8 mouse cellular contexts compared by ENCODE assay signal in genomic region chr8:71569366-71570290, GRCm38 (mm10). TPM values are rescaled to one million over a fixed set of nuclear protein-coding genes. Genes with fewer than 3 reads are reported as not detected.
A peak's percentile ranks its signal among the peaks of the same experiment; 100 is the strongest.
DNase-seq lines count a peak whose midpoint lies in the region; ATAC-seq and TF ChIP-seq lines count a peak whose summit lies in the region.

No protein-coding gene starts in this region.

- 3% methylated on average over 51 of the region's 51 CpGs for WGBS in liver, embryonic 16.5 days (ENCODE audit: insufficient replicate concordance)
- under 1% methylated on average over 51 of the region's 51 CpGs for WGBS in neural tube, embryonic 12.5 days
- under 1% methylated on average over 48 of the region's 51 CpGs for WGBS in stomach, postnatal 0 days

- peak overlapping the region; percentile 70 for H3K4me2 ChIP-seq in liver, embryonic 16.5 days (ENCODE audit: low read depth, low read length)
- peak overlapping the region; percentile 89 for H3K4me2 ChIP-seq in neural tube, embryonic 12.5 days (replicated peaks)
- H3K4me2 ChIP-seq in stomach, postnatal 0 days (replicated peaks; ENCODE audit: low read depth), result peak overlapping the region; percentile 81

- peak overlapping the region; percentile 47; the same call in 1 of the 2 replicates for H3K4me3 ChIP-seq in G1E (ENCODE audit: low read depth, low read length)
- peak overlapping the region; percentile 58 for H3K4me3 ChIP-seq in liver, embryonic 16.5 days (ENCODE audit: low read depth, low read length)
- H3K4me3 ChIP-seq in neural tube, embryonic 12.5 days, result peak overlapping the region; percentile 61
- peak overlapping the region; percentile 60 for H3K4me3 ChIP-seq in stomach, postnatal 0 days (ENCODE audit: low read depth, low read length)

- intact Hi-C loops in heart, postnatal 36 days (cut with DNase I), result no loop called here

- no peak for ATAC-seq in G1E (ENCODE audit: extremely low read depth, insufficient number of reproducible peaks, low FRiP score, poor library complexity, severe bottlenecking)
- peak; percentile 77 for ATAC-seq in liver, embryonic 16.5 days (ENCODE audit: low read depth)
- ATAC-seq in neural tube, embryonic 12.5 days (ENCODE audit: low FRiP score, low read depth), result peak; percentile 82
- ATAC-seq in stomach, postnatal 0 days (ENCODE audit: low FRiP score, low TSS enrichment), result peak; percentile 82

- DNase-seq in G1E (ENCODE audit: low spot score), result no peak
- peak; percentile 99 for DNase-seq in cerebellum, adult 9-10 months
- peak; percentile 93 for DNase-seq in forelimb bud, embryonic 11.5 days (ENCODE audit: low read depth, low spot score)
- DNase-seq in heart, postnatal 36 days, result peak; percentile 75 to 84
- DNase-seq in layer of hippocampus, adult 11-12 months (ENCODE audit: low spot score), result peak; percentile 94
- DNase-seq in stomach, postnatal 0 days (ENCODE audit: low spot score), result peak; percentile 97

- TF ChIP-seq EP300 in stomach, postnatal 0 days (optimal IDR thresholded peaks at IDR 0.05), result no peak

- peaks cover 72% of the 10 kb centered on the region for H3K27me3 ChIP-seq in G1E (ENCODE audit: insufficient read depth, low read length)
- peaks cover 14% of the 10 kb centered on the region for H3K27me3 ChIP-seq in liver, embryonic 16.5 days (ENCODE audit: control insufficient read depth, insufficient read depth, low read depth, low read length)
- H3K27me3 ChIP-seq in neural tube, embryonic 12.5 days (replicated peaks), result peaks cover 26% of the 10 kb centered on the region
- no peaks in the 10 kb centered on the region for H3K27me3 ChIP-seq in stomach, postnatal 0 days (ENCODE audit: control insufficient read depth, insufficient read depth, low read length)

- H3K27ac ChIP-seq in liver, embryonic 16.5 days (ENCODE audit: low read length), result no peak overlapping the region
- H3K27ac ChIP-seq in neural tube, embryonic 12.5 days, result no peak overlapping the region; the same call in 1 of the 2 replicates
- peak overlapping the region; percentile 93 for H3K27ac ChIP-seq in stomach, postnatal 0 days (replicated peaks)

- TF ChIP-seq CTCF in G1E (IDR thresholded peaks at IDR 0.05; ENCODE audit: low read depth, low read length), result no peak
- 0 out of 2 replicates have a peak, but pooled peaks have one; percentile 1 for TF ChIP-seq CTCF in stomach, postnatal 0 days (IDR thresholded peaks at IDR 0.05; ENCODE audit: low read depth)

- peaks cover 14% of the 10 kb centered on the region; the same call in 1 of the 2 replicates for H3K4me1 ChIP-seq in G1E (ENCODE audit: insufficient read depth, low read depth, low read length)
- H3K4me1 ChIP-seq in liver, embryonic 16.5 days (ENCODE audit: control insufficient read depth, low read depth, low read length), result peaks cover 13% of the 10 kb centered on the region; the same call in 1 of the 2 replicates
- H3K4me1 ChIP-seq in neural tube, embryonic 12.5 days, result peaks cover 28% of the 10 kb centered on the region
- peaks cover 4% of the 10 kb centered on the region; the same call in 1 of the 2 replicates for H3K4me1 ChIP-seq in stomach, postnatal 0 days (replicated peaks; ENCODE audit: control insufficient read depth, insufficient read depth)

- H3K36me3 ChIP-seq in G1E (replicated peaks), result no peaks in the 10 kb centered on the region
- H3K36me3 ChIP-seq in liver, embryonic 16.5 days (ENCODE audit: control insufficient read depth, insufficient read depth), result no peaks in the 10 kb centered on the region
- no peaks in the 10 kb centered on the region for H3K36me3 ChIP-seq in neural tube, embryonic 12.5 days
- H3K36me3 ChIP-seq in stomach, postnatal 0 days (ENCODE audit: control insufficient read depth, insufficient read depth, low read length), result no peaks in the 10 kb centered on the region

- no peaks in the 10 kb centered on the region for H3K9me3 ChIP-seq in G1E (replicated peaks)
- no peaks in the 10 kb centered on the region for H3K9me3 ChIP-seq in liver, embryonic 16.5 days (replicated peaks; ENCODE audit: control insufficient read depth, low read length)
- H3K9me3 ChIP-seq in neural tube, embryonic 12.5 days, result no peaks in the 10 kb centered on the region
- H3K9me3 ChIP-seq in stomach, postnatal 0 days (ENCODE audit: control insufficient read depth, low read length), result no peaks in the 10 kb centered on the region

- peak overlapping the region; percentile 42; the same call in 1 of the 2 replicates for H3K9ac ChIP-seq in liver, embryonic 16.5 days (ENCODE audit: low read depth, low read length)
- H3K9ac ChIP-seq in neural tube, embryonic 12.5 days, result peak overlapping the region; percentile 52
- H3K9ac ChIP-seq in stomach, postnatal 0 days (ENCODE audit: low read length), result peak overlapping the region; percentile 60

RNA-seq across cellular contexts. Expression of gene Slc27a1, which starts 0.9 kb away (rescaled TPM):
- total RNA-seq in G1E (2014; fragmentation: Nextera tagmentation) (not detected in 2 replicates), G1E (2017) (0.12 and 0.33 TPM in 2 replicates)
- not detected in 2 replicates for polyA plus RNA-seq in G1E (2012)
- total RNA-seq in heart, postnatal 36 days (2021), result 100 to 1,000 TPM; 171 to 223 TPM
- polyA plus RNA-seq in liver, embryonic 16.5 days (2015; fragmentation: Nextera tagmentation; extraction: Ambion mirVana), result 2.8 and 3.2 TPM in 2 replicates
- 46.1 and 46.5 TPM in 2 replicates for polyA plus RNA-seq in neural tube, embryonic 12.5 days (2016; fragmentation: Nextera tagmentation; extraction: Ambion mirVana)
- 26.5 and 27.4 TPM in 2 replicates for polyA plus RNA-seq in stomach, postnatal 0 days (2015; fragmentation: Nextera tagmentation; extraction: Ambion mirVana)

RNA-seq across cellular contexts. Expression of gene Nxnl1, which starts 3.2 kb away (rescaled TPM):
- total RNA-seq in G1E (2014; fragmentation: Nextera tagmentation), result not detected in 2 replicates
- total RNA-seq in G1E (2017), result not detected in 2 replicates
- polyA plus RNA-seq in G1E (2012), result not detected in 2 replicates
- total RNA-seq in heart, postnatal 36 days (2021), result under 1 TPM in 1 of 2 experiments, not detected in 1; 0.19 TPM
- 0.05 TPM in 1 of 2 replicates, not detected in the other for polyA plus RNA-seq in liver, embryonic 16.5 days (2015; fragmentation: Nextera tagmentation; extraction: Ambion mirVana)
- not detected in 2 replicates for polyA plus RNA-seq in neural tube, embryonic 12.5 days (2016; fragmentation: Nextera tagmentation; extraction: Ambion mirVana)
- polyA plus RNA-seq in stomach, postnatal 0 days (2015; fragmentation: Nextera tagmentation; extraction: Ambion mirVana), result 0.04 and 0.05 TPM in 2 replicates

RNA-seq across cellular contexts. Expression of gene Tmem221, which starts 11.0 kb away (rescaled TPM):
- not detected in 2 replicates for total RNA-seq in G1E (2014; fragmentation: Nextera tagmentation)
- total RNA-seq in G1E (2017), result not detected in 2 replicates
- polyA plus RNA-seq in G1E (2012), result not detected in 2 replicates
- total RNA-seq in heart, postnatal 36 days (2021), result under 1 TPM in 1 of 2 experiments, not detected in 1; 0.22 TPM
- polyA plus RNA-seq in liver, embryonic 16.5 days (2015; fragmentation: Nextera tagmentation; extraction: Ambion mirVana), result 0.55 and 0.67 TPM in 2 replicates
- polyA plus RNA-seq in neural tube, embryonic 12.5 days (2016; fragmentation: Nextera tagmentation; extraction: Ambion mirVana), result 0.11 and 0.13 TPM in 2 replicates
- polyA plus RNA-seq in stomach, postnatal 0 days (2015; fragmentation: Nextera tagmentation; extraction: Ambion mirVana), result 1.0 and 1.4 TPM in 2 replicates

RNA-seq across cellular contexts. Expression of gene Pgls, which starts 22.3 kb away (rescaled TPM):
- 39.7 and 47.5 TPM in 2 replicates for total RNA-seq in G1E (2014; fragmentation: Nextera tagmentation)
- 87.2 and 140 TPM in 2 replicates for total RNA-seq in G1E (2017)
- 331 and 360 TPM in 2 replicates for polyA plus RNA-seq in G1E (2012)
- 10 to 100 TPM; 64.7 to 69.7 TPM for total RNA-seq in heart, postnatal 36 days (2021)
- 81.3 and 93.9 TPM in 2 replicates for polyA plus RNA-seq in liver, embryonic 16.5 days (2015; fragmentation: Nextera tagmentation; extraction: Ambion mirVana)
- 198 and 217 TPM in 2 replicates for polyA plus RNA-seq in neural tube, embryonic 12.5 days (2016; fragmentation: Nextera tagmentation; extraction: Ambion mirVana)
- 221 and 223 TPM in 2 replicates for polyA plus RNA-seq in stomach, postnatal 0 days (2015; fragmentation: Nextera tagmentation; extraction: Ambion mirVana)

RNA-seq across cellular contexts. Expression of gene Mvb12a, which starts 26.9 kb away (rescaled TPM):
- total RNA-seq in G1E (2014; fragmentation: Nextera tagmentation), result 40.4 and 41.4 TPM in 2 replicates
- 56.2 and 75.9 TPM in 2 replicates for total RNA-seq in G1E (2017)
- 132 and 166 TPM in 2 replicates for polyA plus RNA-seq in G1E (2012)
- 10 to 100 TPM; 27.8 to 32.9 TPM for total RNA-seq in heart, postnatal 36 days (2021)
- 30.2 and 32.5 TPM in 2 replicates for polyA plus RNA-seq in liver, embryonic 16.5 days (2015; fragmentation: Nextera tagmentation; extraction: Ambion mirVana)
- 62.6 and 65.8 TPM in 2 replicates for polyA plus RNA-seq in neural tube, embryonic 12.5 days (2016; fragmentation: Nextera tagmentation; extraction: Ambion mirVana)
- 103 TPM in 2 replicates for polyA plus RNA-seq in stomach, postnatal 0 days (2015; fragmentation: Nextera tagmentation; extraction: Ambion mirVana)
